Mouse (Mus musculus) layer of hippocampus, adult 11-12 months (tissue): ENCODE measurements at regions not wholly inside any gene's neighbourhood (a gene's known extent, or its start where the extent isn't known, plus 50 kb on each side); places are given as distances from the start of the nearest gene placed in this dataset.

Experiments used
- DNase-seq: peaks from one replicate; pipeline ENCODE4 v3.0.0; 2022; ENCODE audit warnings: low spot score

DNA sequence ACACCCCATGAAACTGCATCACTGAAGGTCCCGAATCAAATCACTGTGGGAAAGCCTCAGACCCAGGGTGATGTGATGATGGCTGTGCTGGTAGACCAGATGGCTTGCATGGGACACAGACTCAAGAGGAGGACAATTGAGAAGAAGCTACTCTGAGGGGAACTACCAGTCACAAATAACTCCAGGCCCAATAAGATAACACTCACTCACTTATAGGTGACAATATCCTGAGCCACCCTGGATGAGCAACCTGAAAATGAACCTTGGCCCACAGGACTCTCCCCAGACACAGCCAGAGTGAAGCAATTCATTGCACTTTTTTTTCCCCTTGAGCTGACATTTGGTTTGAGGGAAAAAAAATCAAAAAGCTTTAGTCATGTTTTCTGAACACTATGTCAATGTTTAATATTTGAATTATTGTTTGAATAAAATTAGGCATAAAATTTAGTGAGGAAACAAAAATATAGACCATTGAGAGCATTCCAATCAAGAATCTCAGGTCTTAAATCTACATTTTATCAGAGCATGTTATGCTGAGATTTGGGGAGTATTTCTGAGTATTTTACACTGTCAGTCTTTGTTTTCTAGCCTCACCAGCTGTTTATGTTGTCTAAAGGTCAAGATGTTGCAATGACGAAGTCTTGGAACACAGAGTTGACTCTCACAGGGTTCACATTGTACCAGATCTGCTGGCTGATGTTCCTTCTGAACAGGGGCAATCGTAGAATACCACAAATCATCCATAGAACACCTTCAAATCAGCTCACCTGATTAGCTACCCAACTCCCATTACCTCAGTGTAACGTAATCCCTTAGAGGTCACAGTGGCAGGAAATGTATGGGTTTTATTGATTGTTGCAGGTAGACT is 67.9 kb upstream of the Gm6993 start:
- DNase-seq: no peak

- no peak for DNase-seq
Observed at GRCm38 (mm10) chr12:31173512-31173911, 67.1 kb upstream of the Gm6993 start.

GRCm38 (mm10) chr12:31179536-31179935 is 61.0 kb upstream of the Gm6993 start:
- no peak for DNase-seq

DNA sequence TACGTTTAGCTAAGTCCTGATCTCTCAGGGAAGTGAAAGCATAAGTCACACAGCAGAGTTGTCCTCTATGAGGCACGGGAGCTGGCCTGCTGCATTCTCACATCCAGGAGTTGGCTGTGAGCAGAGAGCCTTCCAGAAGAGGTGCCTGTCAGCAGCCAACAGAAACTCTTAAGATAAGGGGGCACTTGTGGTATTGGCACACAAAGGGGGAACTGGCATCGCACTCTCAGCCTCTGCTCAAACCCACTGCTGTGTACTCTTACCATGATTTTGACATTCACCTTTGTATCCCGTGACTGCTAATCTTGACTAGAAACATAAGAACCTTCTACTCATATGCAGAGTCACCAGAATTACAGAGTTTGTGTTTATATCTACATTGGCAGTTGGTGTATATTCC is 56.9 kb upstream of the Gm6993 start:
- DNase-seq: no peak

- DNase-seq: no peak
Observed at GRCm38 (mm10) chr12:31184217-31184975, 56.2 kb upstream of the Gm6993 start.

DNA sequence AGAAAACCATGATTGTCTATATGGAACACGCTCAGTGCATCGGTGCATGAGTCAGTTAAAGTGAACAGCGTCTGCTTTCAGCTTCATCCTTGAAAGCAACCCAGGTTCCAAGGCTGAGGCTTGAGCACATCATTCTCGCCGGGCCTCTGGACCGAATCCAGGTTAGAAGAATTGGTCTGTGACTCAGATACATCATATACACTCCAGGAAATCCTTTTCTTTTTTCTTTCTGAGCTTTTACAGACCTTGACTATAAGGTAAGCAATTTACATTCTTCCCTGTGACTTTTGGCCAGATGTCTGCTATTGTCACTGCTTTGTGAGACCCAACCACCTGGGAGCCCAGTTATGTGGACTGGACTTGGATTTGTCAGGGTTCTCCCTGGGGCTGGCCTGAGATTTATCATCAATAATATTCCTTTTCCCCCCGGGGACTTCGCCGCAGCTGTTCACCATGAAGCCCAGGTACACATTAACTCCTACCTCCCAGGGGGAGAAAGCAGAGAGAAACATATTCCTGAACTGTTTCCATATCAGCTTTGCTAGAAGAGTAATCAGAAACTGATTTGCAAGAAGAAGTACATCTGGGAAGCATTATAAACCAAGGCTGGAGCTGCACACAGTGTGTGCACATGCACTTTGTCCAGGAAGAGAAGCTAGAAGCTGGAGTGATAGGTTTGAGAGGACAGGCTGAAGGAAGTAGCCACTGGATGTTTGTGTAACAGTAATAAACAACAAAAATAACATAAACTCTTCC is 55.2 kb upstream of the Gm6993 start:
- DNase-seq: no peak

DNA sequence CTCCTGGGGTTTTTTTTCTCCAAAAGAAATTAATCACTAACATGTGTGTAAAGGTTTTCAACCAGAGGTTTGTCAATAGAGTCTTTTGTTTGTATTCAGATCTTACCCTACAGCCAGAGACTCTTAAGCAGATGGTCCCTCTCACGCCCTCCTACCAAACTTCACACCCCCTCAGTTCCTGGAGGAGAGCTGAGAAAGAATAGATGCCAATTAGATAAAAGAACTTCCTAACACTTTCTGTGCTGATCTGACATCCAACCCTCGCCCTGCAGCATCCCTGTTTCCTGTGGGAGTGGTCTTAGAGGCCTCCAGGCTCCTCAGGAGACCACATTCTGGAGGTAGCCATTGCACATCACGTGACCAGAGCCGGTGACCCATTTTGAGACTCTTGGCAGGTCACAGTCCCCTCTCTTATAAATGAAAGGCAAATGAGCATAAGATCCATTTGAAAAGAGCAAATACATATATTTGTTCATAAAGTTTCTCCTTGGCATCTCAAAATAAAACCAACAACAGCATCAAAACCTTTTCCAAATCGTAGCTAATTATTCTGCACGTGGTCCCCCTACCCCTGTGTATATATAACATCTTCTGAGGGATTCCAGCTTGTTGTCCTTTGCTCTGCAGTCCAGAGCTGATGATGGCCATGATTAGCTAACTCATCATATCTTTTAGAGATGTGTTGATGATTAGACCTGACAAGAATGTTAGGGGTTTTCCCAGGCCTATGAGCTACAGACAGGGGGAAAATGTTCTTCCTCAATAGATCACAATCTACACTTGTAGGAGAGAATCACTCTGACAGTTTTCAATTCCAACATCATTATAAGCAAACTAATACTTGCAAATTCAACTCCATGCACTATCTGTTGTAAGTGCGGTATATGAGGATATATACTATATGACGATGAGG is 54.4 kb upstream of the Gm6993 start:
- DNase-seq: no peak

GRCm38 (mm10) chr12:31188011-31188576 is 52.5 kb upstream of the Gm6993 start:
- DNase-seq: no peak

DNA sequence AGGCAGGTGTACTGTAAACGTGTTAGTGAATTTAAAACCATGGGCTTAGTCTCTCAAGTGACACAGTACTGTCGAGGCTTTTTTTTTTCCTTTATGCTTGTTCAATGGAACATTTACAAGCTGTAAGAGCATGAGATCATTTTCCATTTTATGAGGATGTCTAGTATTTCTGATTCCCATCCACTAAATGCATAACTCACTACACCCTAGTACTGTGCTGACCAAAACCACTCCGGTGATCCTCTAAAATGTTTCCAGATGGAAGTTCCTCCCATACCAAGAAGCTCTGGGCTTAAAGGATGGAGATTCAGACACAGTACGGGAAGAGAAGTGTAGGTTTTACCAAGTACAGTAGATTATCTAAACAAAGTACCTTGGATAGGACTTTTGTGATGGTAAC is 50.3 kb upstream of the Gm6993 start:
- no peak for DNase-seq
